ENCODE assay signal across 25 mouse cellular contexts in genomic region chr17:47469642-47470041, GRCm38 (mm10). TPM values are rescaled to one million over a fixed set of nuclear protein-coding genes. Genes with fewer than 3 reads are reported as not detected.
"Had no signal": no experiment of that assay in that cellular context is flagged by ENCODE, and none has a peak within 500 bp of the region (broad histone marks: within the 10 kb centered on the region; RNA-seq: fewer than 3 reads in every experiment).

No protein-coding gene starts in this region.

- H3K27ac ChIP-seq: embryonic facial prominence, embryonic 10.5 days; embryonic facial prominence, embryonic 12.5 days; embryonic facial prominence, embryonic 13.5 days; forebrain, embryonic 10.5 days; forebrain, embryonic 12.5 days; forebrain, embryonic 13.5 days; forebrain, embryonic 15.5 days; gastrocnemius, adult 2 months; heart, adult 2 months had no signal

- H3K4me3 ChIP-seq: embryonic facial prominence, embryonic 10.5 days; embryonic facial prominence, embryonic 12.5 days; embryonic facial prominence, embryonic 13.5 days; embryonic facial prominence, embryonic 15.5 days; erythroblast, embryonic 14.5 days; forebrain, embryonic 10.5 days; forebrain, embryonic 12.5 days; forebrain, embryonic 13.5 days; forebrain, embryonic 15.5 days; heart, adult 2 months; heart, embryonic 10.5 days; heart, embryonic 12.5 days had no signal

- DNase-seq: embryo, embryonic 11 days; forebrain, postnatal 0 days; gastrocnemius, adult 2 months; gastrocnemius, postnatal 10 days; gastrocnemius, postnatal 14 days; gastrocnemius, postnatal 25 days; gastrocnemius, postnatal 36 days; heart, adult 2 months had no signal

RNA-seq across cellular contexts. Expression of gene 1700001C19Rik, which starts 32.5 kb away (rescaled TPM):
- total RNA-seq: common myeloid progenitor, adult 5-6 weeks; gastrocnemius, adult 18-20 months; gastrocnemius, adult 2 months; gastrocnemius, adult 8-10 months; gastrocnemius, postnatal 10 days; gastrocnemius, postnatal 14 days; gastrocnemius, postnatal 25 days; gastrocnemius, postnatal 36 days; gastrocnemius, postnatal 4 days; granulocyte monocyte progenitor cell, adult 5-6 weeks; heart, adult 2 months; heart, adult 8-10 months had no signal
- polyA plus RNA-seq: embryonic facial prominence, embryonic 10.5 days; erythroblast, embryonic 14.5 days; forebrain, embryonic 10.5 days had no signal

RNA-seq across cellular contexts. Expression of gene AI661453, which starts 33.2 kb away (rescaled TPM):
- polyA plus RNA-seq: erythroblast, embryonic 14.5 days had no signal
